Mouse (Mus musculus) T-helper 1 cell (primary cell): ENCODE measurements around the gene Hspa4l.
"Not testable (repeated sequence)": the region's sequence is repeated elsewhere in the genome, so short reads cannot be mapped to it uniquely, and the experiment has no call there.

Source experiments
- in situ Hi-C: fragments of 300-600 bp; cut with MboI, MseI; formaldehyde crosslinking; loops from one replicate; pipeline ENCODE4 v1.15.1; 2025; ENCODE audit warnings: high pct_unique_total_duplicates

Gene Hspa4l

DNA sequence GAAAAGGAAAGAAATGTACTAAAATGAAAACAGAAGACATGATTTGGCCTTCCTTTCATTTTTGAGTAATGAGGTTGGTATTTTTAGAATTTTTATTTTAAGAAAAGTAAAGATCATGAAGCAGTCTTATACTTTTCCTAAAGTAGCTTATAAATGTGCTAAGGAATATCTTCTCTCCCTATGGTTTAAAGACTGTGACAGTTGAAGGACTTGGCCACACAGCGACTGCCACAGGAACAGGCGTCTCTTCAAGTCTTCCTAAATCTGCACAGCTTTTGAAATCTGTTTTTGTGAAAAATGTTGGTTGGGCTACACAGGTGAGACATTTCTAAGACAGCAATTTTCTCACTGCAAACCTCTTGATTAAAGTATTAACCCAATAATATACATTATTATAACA, 69.0 kb downstream of the Hspa4l start:
- in situ Hi-C loops, result no loop called here

DNA sequence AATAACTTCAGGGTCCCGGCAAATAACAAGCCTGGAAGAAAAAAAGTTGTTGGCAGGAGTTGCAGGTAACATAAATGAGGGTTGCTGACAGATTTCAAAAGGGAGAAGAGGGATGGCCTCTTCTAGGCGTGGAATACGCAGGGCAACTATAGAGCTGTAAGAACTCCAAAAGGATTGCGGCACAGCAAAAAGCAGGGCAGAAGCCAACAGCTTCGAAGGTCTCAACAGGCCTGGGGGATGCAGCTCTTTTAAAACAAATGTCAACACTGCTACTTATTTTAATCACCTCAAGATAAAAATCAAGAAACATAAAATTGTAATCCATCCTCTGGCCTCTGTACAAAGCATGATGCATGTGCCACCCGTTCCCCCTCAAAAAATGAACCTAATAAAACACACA, 101.2 kb downstream of the Hspa4l start:
- in situ Hi-C loops, result not testable (repeated sequence)
